Mouse (Mus musculus) cerebellum, adult 2 months (tissue): Measurements from ENCODE around the gene Cpn2.

ENCODE experiments used
- CTCF ChIP-seq: fragments of 200-500 bp; IDR thresholded peaks from 2 replicates; pipeline ENCODE4 v1.5.1; 2011; ENCODE audit warnings: low read depth, mild to moderate bottlenecking, control low read depth, low read length, moderate library complexity, borderline replicate concordance; ENCODE audit not compliant: insufficient read depth
- POLR2A ChIP-seq: fragments of 200-500 bp; IDR thresholded peaks from 2 replicates; pipeline ENCODE4 v1.6.1; 2011; ENCODE audit warnings: low read length, control low read depth, borderline replicate concordance; ENCODE audit not compliant: insufficient read depth

GRCm38 (mm10) chr16:30213644-30214043, 53.7 kb downstream of the Cpn2 start:
- no peak for TF ChIP-seq POLR2A
- TF ChIP-seq CTCF, result no peak
